Mouse (Mus musculus) limb, embryonic 11.5 days (tissue): ENCODE results near the gene R3hdm4. TPM values are rescaled to one million over a fixed set of nuclear protein-coding genes. Genes with fewer than 3 reads are reported as not detected.

ENCODE experiments used
- ATAC-seq: fragments of 200-750 bp; cut with Nextera tagmentation; 2 replicates; pipeline ENCODE4 v1.8.0; 2017; ENCODE audit warnings: low read depth; ENCODE audit not compliant: insufficient number of reproducible peaks, low FRiP score, low TSS enrichment
- DNase-seq: peaks from one replicate; pipeline ENCODE4 v3.0.0-alpha.2; 2015; ENCODE audit warnings: low spot score
- H3K27ac ChIP-seq: fragments of 300-500 bp; sonication (generic); replicated peaks from 2 replicates; pipeline ENCODE4 v1.5.1; 2014; ENCODE audit warnings: low read depth, mild to moderate bottlenecking, low read length
- H3K27me3 ChIP-seq: fragments of 300-500 bp; sonication (generic); 2 replicates; pipeline ENCODE4 v1.6.1; 2014; ENCODE audit warnings: mild to moderate bottlenecking, low read length, mixed read lengths; ENCODE audit not compliant: control insufficient read depth, insufficient read depth
- H3K36me3 ChIP-seq: fragments of 300-500 bp; sonication (generic); 2 replicates; pipeline ENCODE4 v1.6.1; 2014; ENCODE audit warnings: mild to moderate bottlenecking, low read length, moderate library complexity, mixed read lengths; ENCODE audit not compliant: control insufficient read depth, insufficient read depth
- H3K4me1 ChIP-seq: fragments of 300-500 bp; sonication (generic); 2 replicates; pipeline ENCODE4 v1.6.1; 2014; ENCODE audit warnings: low read length, mixed read lengths; ENCODE audit not compliant: control insufficient read depth, insufficient read depth
- H3K4me2 ChIP-seq: fragments of 300-500 bp; sonication (generic); 2 replicates; pipeline ENCODE4 v1.6.1; 2014; ENCODE audit warnings: low read depth, mild to moderate bottlenecking, moderate library complexity; ENCODE audit not compliant: severe bottlenecking
- H3K4me3 ChIP-seq: fragments of 300-500 bp; sonication (generic); 2 replicates; pipeline ENCODE4 v1.5.1; 2014; ENCODE audit warnings: low read depth, low read length
- H3K9ac ChIP-seq: fragments of 300-500 bp; sonication (generic); 2 replicates; pipeline ENCODE4 v1.6.1; 2014; ENCODE audit warnings: mild to moderate bottlenecking, low read length
- H3K9me3 ChIP-seq: fragments of 300-500 bp; sonication (generic); 2 replicates; pipeline ENCODE4 v1.6.1; 2016; ENCODE audit warnings: low read length; ENCODE audit not compliant: control insufficient read depth
- WGBS: fragments of 180-500 bp; shearing (Covaris S2); extraction: QIAGEN DNeasy Blood & Tissue Kit; methylation state at CpG from one replicate; pipeline ENCODE4 v1.1.7; 2014; 5-methylcytosine and 5-hydroxymethylcytosine counted together
- polyA plus RNA-seq: library from polyadenylated mRNA; unstranded; fragments of >200 nt; fragmentation: Nextera tagmentation; extraction: Ambion mirVana; gene quantifications from 2 replicates; pipeline ENCODE4 v1.2.1, GENCODE M21; 2014

Gene R3hdm4
- polyA plus RNA-seq, 1 experiment from 2014 or later: 133 TPM

- Histone ChIP-seq H3K9ac (no peak overlapping the region), H3K4me1 (peaks cover 32% of the 10 kb centered on the region), H3K36me3 (no peaks in the 10 kb centered on the region), H3K27ac (no peak overlapping the region), H3K9me3 (peaks cover 3% of the 10 kb centered on the region; the same call in 1 of the 2 replicates), H3K4me2 (no peak overlapping the region), H3K4me3 (no peak overlapping the region), H3K27me3 (peaks cover 31% of the 10 kb centered on the region)
- ATAC-seq: no peak
- 11% methylated on average over 29 of the region's 29 CpGs for WGBS
- peak; percentile 96 for DNase-seq
These were observed 4.2 kb upstream of the R3hdm4 start for GRCm38 (mm10) chr10:79924998-79925784.

- peak overlapping the region; percentile 25 for H3K4me3 ChIP-seq
- ATAC-seq: no peak
- H3K36me3 ChIP-seq: no peaks in the 10 kb centered on the region
- H3K27ac ChIP-seq: no peak overlapping the region
- peak; percentile 49 for DNase-seq
- peaks cover 61% of the 10 kb centered on the region for H3K27me3 ChIP-seq
- H3K9me3 ChIP-seq: peaks cover 3% of the 10 kb centered on the region; the same call in 1 of the 2 replicates
- 2% methylated on average over 34 of the region's 34 CpGs for WGBS
- peak overlapping the region; percentile 45 for H3K4me2 ChIP-seq
- H3K4me1 ChIP-seq: peaks cover 39% of the 10 kb centered on the region
- peak overlapping the region; percentile 43 for H3K9ac ChIP-seq
These were observed 564 bp upstream of the R3hdm4 start for GRCm38 (mm10) chr10:79921572-79921971.

GRCm38 (mm10) chr10:79920056-79920890, 735 bp downstream of the R3hdm4 start:
- Histone ChIP-seq H3K4me1 (peaks cover 39% of the 10 kb centered on the region), H3K27ac (no peak overlapping the region), H3K9ac (no peak overlapping the region; the same call in 1 of the 2 replicates), H3K4me2 (peak overlapping the region; percentile 2; the same call in 1 of the 2 replicates), H3K4me3 (peak overlapping the region; percentile 25), H3K36me3 (no peaks in the 10 kb centered on the region), H3K9me3 (peaks cover 3% of the 10 kb centered on the region; the same call in 1 of the 2 replicates), H3K27me3 (peaks cover 61% of the 10 kb centered on the region)
- ATAC-seq (0 out of 2 replicates have a peak, but pooled peaks have one; percentile 2), DNase-seq (peak; percentile 35)
- WGBS: 20% methylated on average over 26 of the region's 26 CpGs

- H3K9ac ChIP-seq: no peak overlapping the region
- H3K9me3 ChIP-seq: peaks cover 3% of the 10 kb centered on the region; the same call in 1 of the 2 replicates
- peak overlapping the region; percentile 10; the same call in 1 of the 2 replicates for H3K4me3 ChIP-seq
- no peak for DNase-seq
- H3K36me3 ChIP-seq: no peaks in the 10 kb centered on the region
- H3K4me2 ChIP-seq: peak overlapping the region; percentile 10; the same call in 1 of the 2 replicates
- 3% methylated on average over 20 of the region's 21 CpGs for WGBS
- H3K27ac ChIP-seq: no peak overlapping the region
- ATAC-seq: no peak
- peaks cover 39% of the 10 kb centered on the region for H3K4me1 ChIP-seq
- peaks cover 61% of the 10 kb centered on the region for H3K27me3 ChIP-seq
These were observed 1.7 kb downstream of the R3hdm4 start for GRCm38 (mm10) chr10:79919251-79919849.

GRCm38 (mm10) chr10:79918231-79919078, 2.6 kb downstream of the R3hdm4 start:
- Histone ChIP-seq H3K4me2 (peak overlapping the region; percentile 37), H3K4me3 (peak overlapping the region; percentile 20), H3K4me1 (peaks cover 39% of the 10 kb centered on the region), H3K9me3 (peaks cover 3% of the 10 kb centered on the region; the same call in 1 of the 2 replicates), H3K27me3 (peaks cover 61% of the 10 kb centered on the region), H3K36me3 (no peaks in the 10 kb centered on the region), H3K9ac (peak overlapping the region; percentile 30; the same call in 1 of the 2 replicates), H3K27ac (no peak overlapping the region)
- WGBS: 5% methylated on average over 35 of the region's 35 CpGs
- DNase-seq (peak; percentile 34), ATAC-seq (no peak)

GRCm38 (mm10) chr10:79917532-79918100, 3.4 kb downstream of the R3hdm4 start:
- peak overlapping the region; percentile 95 for H3K4me2 ChIP-seq
- peaks cover 3% of the 10 kb centered on the region; the same call in 1 of the 2 replicates for H3K9me3 ChIP-seq
- no peaks in the 10 kb centered on the region for H3K36me3 ChIP-seq
- no peak overlapping the region for H3K27ac ChIP-seq
- no peak for DNase-seq
- peak overlapping the region; percentile 92; the same call in 1 of the 2 replicates for H3K9ac ChIP-seq
- H3K4me3 ChIP-seq: no peak overlapping the region; the same call in 1 of the 2 replicates
- H3K27me3 ChIP-seq: peaks cover 54% of the 10 kb centered on the region
- H3K4me1 ChIP-seq: peaks cover 39% of the 10 kb centered on the region
- 53% methylated on average over 5 of the region's 5 CpGs for WGBS
- ATAC-seq: no peak

GRCm38 (mm10) chr10:79916808-79917531, 4.0 kb downstream of the R3hdm4 start, which contains the start of gene Kiss1r:
Gene Kiss1r, plus strand, starts transcription at chr10:79916971.
- peak within 1 kb of the TSS; percentile 95 for H3K4me2 ChIP-seq
- no peaks in the 10 kb centered on the region for H3K9me3 ChIP-seq
- peak within 1 kb of the TSS; percentile 92 for H3K9ac ChIP-seq
- H3K36me3 ChIP-seq: no peaks in the 10 kb centered on the region
- H3K4me3 ChIP-seq: peak within 1 kb of the TSS; percentile 88
- WGBS: 2% methylated on average over 42 of the region's 42 CpGs
- peak within 1 kb of the TSS; percentile 51 for H3K27ac ChIP-seq
- peaks cover 48% of the 10 kb centered on the region for H3K27me3 ChIP-seq
- DNase-seq (peak; percentile 89), ATAC-seq (peak; percentile 63)
- H3K4me1 ChIP-seq: peaks cover 39% of the 10 kb centered on the region
